9 mouse cellular contexts compared by ENCODE assay signal in the genomic region with DNA sequence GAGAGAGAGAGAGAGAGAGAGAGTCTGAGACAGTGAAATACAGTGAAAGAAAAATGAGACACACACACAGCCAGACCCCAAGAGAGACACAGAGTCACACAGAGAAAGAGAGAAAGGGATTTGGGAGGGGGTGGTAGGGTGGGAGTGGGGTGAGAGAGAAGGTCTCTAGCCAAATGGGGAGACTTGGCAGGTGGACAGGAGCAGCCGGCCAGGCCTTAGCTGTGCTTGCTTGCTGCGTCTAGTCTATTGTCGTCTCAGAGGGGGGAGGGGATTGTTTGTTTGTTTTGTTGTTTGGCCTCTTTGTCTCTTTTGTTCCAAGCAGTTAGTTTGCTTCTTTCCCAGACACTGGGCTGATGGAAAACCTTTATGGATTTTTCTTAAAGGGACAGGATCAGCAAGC.
A peak's percentile ranks its signal among the peaks of the same experiment; 100 is the strongest.
DNase-seq lines count a peak whose midpoint lies in the region; ATAC-seq and TF ChIP-seq lines count a peak whose summit lies in the region.
"Had no signal": no experiment of that assay in that cellular context is flagged by ENCODE, and none has a peak within 500 bp of the region (broad histone marks: within the 10 kb centered on the region; RNA-seq: fewer than 3 reads in every experiment).

No protein-coding gene starts in this region.

- peaks cover 26% of the 10 kb centered on the region; the same call in 1 of the 2 replicates for H3K4me1 ChIP-seq in lung, embryonic 14.5 days (ENCODE audit: insufficient read depth)
- peaks cover 49% of the 10 kb centered on the region for H3K4me1 ChIP-seq in embryonic facial prominence, embryonic 14.5 days (ENCODE audit: control insufficient read depth, insufficient read depth, low read length)
- H3K4me1 ChIP-seq in midbrain, postnatal 0 days (ENCODE audit: insufficient read depth, low read length), result peaks cover 11% of the 10 kb centered on the region; the same call in 1 of the 2 replicates

- peaks cover 5% of the 10 kb centered on the region; the same call in 1 of the 2 replicates for H3K27me3 ChIP-seq in lung, embryonic 14.5 days (ENCODE audit: insufficient read depth, low read length)
- no peaks in the 10 kb centered on the region for H3K27me3 ChIP-seq in embryonic facial prominence, embryonic 14.5 days (replicated peaks; ENCODE audit: control insufficient read depth, insufficient read depth, low read length)
- H3K27me3 ChIP-seq in midbrain, postnatal 0 days (ENCODE audit: insufficient read depth, low read length), result peaks cover 18% of the 10 kb centered on the region

- 0 out of 2 replicates have a peak, but pooled peaks have one; percentile 4 for ATAC-seq in lung, embryonic 14.5 days (ENCODE audit: insufficient read depth)
- no peak for ATAC-seq in embryonic facial prominence, embryonic 14.5 days (ENCODE audit: low read depth)
- peak; percentile 81 for ATAC-seq in midbrain, postnatal 0 days (ENCODE audit: low FRiP score)

- no peaks in the 10 kb centered on the region for H3K9me3 ChIP-seq in lung, embryonic 14.5 days (ENCODE audit: low read depth, low read length)
- no peaks in the 10 kb centered on the region for H3K9me3 ChIP-seq in embryonic facial prominence, embryonic 14.5 days (ENCODE audit: control insufficient read depth, low read length)
- H3K9me3 ChIP-seq in midbrain, postnatal 0 days (ENCODE audit: low read length), result no peaks in the 10 kb centered on the region

- no peak overlapping the region for H3K4me3 ChIP-seq in lung, embryonic 14.5 days (ENCODE audit: low read depth, low read length)
- no peak overlapping the region for H3K4me3 ChIP-seq in embryonic facial prominence, embryonic 14.5 days (ENCODE audit: low read depth, low read length)
- no peak overlapping the region for H3K4me3 ChIP-seq in midbrain, postnatal 0 days (ENCODE audit: low read depth, low read length)

- no peak for TF ChIP-seq CTCF in lung, embryonic 14.5 days (IDR thresholded peaks at IDR 0.05; ENCODE audit: low read depth)
- TF ChIP-seq CTCF in midbrain, postnatal 0 days (IDR thresholded peaks at IDR 0.05), result no peak

- H3K9ac ChIP-seq in lung, embryonic 14.5 days, result peak overlapping the region; percentile 4; the same call in 1 of the 2 replicates
- H3K9ac ChIP-seq in embryonic facial prominence, embryonic 14.5 days (ENCODE audit: low read depth, low read length), result no peak overlapping the region
- H3K9ac ChIP-seq in midbrain, postnatal 0 days (replicated peaks; ENCODE audit: low read length, poor library complexity, severe bottlenecking), result no peak overlapping the region

- WGBS in lung, embryonic 14.5 days, result 51% methylated on average over 3 of the region's 3 CpGs
- WGBS in embryonic facial prominence, embryonic 14.5 days, result no CpG with 5 or more reads among the region's 3 CpGs
- WGBS in midbrain, postnatal 0 days, result 30% methylated on average over 3 of the region's 3 CpGs

- no peak for DNase-seq in lung, embryonic 14.5 days
- no peak for DNase-seq in lung, postnatal 25 days (ENCODE audit: low spot score)
- no peak for DNase-seq in embryonic facial prominence, embryonic 14.5 days (ENCODE audit: low spot score)
- DNase-seq in heart, postnatal 4 days, result peak; percentile 42
- DNase-seq in midbrain, postnatal 0 days (ENCODE audit: low spot score), result peak; percentile 89
- no peak for DNase-seq in frontal cortex, postnatal 36 days (ENCODE audit: low spot score in 2 of 2)
- DNase-seq in gastrocnemius, postnatal 10 days, result no peak
- no peak for DNase-seq in urinary bladder, postnatal 4 days (ENCODE audit: low spot score in 2 of 2)
- DNase-seq: thymus, postnatal 25 days had no signal

- H3K4me2 ChIP-seq in lung, embryonic 14.5 days, result peak overlapping the region; percentile 48
- peak overlapping the region; percentile 38; the same call in 1 of the 2 replicates for H3K4me2 ChIP-seq in embryonic facial prominence, embryonic 14.5 days (ENCODE audit: low read depth, low read length)
- H3K4me2 ChIP-seq in midbrain, postnatal 0 days (ENCODE audit: low read depth, low read length, poor library complexity, severe bottlenecking), result no peak overlapping the region

- no peaks in the 10 kb centered on the region for H3K36me3 ChIP-seq in lung, embryonic 14.5 days (ENCODE audit: insufficient read depth)
- no peaks in the 10 kb centered on the region for H3K36me3 ChIP-seq in embryonic facial prominence, embryonic 14.5 days (ENCODE audit: control insufficient read depth, insufficient read depth, low read length)
- no peaks in the 10 kb centered on the region for H3K36me3 ChIP-seq in midbrain, postnatal 0 days (ENCODE audit: insufficient read depth, low read length)

- peak overlapping the region; percentile 93 for H3K27ac ChIP-seq in lung, embryonic 14.5 days (ENCODE audit: low read depth)
- peak overlapping the region; percentile 85 for H3K27ac ChIP-seq in embryonic facial prominence, embryonic 14.5 days (replicated peaks; ENCODE audit: low read depth, low read length)
- H3K27ac ChIP-seq in midbrain, postnatal 0 days (ENCODE audit: low read depth, low read length), result peak overlapping the region; percentile 67; the same call in 1 of the 2 replicates

Comparison
In these comparisons a context has a peak if more than half of its experiments do, and no peak if none do; other contexts are left out.
1. DNase-seq: peak in heart, postnatal 4 days (single experiment) and midbrain, postnatal 0 days (single experiment); none in lung, embryonic 14.5 days (single experiment), lung, postnatal 25 days (single experiment), embryonic facial prominence, embryonic 14.5 days (single experiment), frontal cortex, postnatal 36 days (0 of 2), gastrocnemius, postnatal 10 days (single experiment) and urinary bladder, postnatal 4 days (0 of 2).
2. Peak in every context shown above with its lines, with median percentiles within 50 percentile points of each other: H3K27ac ChIP-seq.